Mouse (Mus musculus): Measurements from ENCODE around the gene Cep295. TPM values are rescaled to one million over a fixed set of nuclear protein-coding genes. Genes with fewer than 3 reads are reported as not detected.

The Cep295 gene
- polyA plus RNA-seq, 1 experiment, result 3.8 TPM

DNA sequence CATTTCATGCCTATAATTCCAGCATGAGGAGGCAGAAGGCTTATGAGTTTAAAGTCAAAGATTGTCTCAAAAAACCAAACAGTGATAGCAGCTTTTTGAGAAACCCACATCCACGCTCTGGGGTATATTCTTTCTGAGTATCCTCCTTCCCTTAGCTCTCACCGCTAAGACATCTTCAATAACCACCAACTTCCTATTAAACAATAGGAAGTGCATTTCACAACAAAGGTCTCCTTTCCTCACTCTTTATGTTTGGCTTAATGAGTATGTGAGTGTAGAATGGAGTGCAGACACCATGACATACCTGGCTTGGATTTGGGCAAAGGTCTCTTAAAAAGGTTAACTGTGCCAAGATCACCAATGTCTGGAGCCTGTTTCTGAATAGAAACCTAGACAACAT is 83.6 kb downstream of the Cep295 start:
- Histone ChIP-seq H3K4me1 (ENCODE audit: control insufficient read depth, insufficient read depth, insufficient read length) (peaks cover 2% of the 10 kb centered on the region; the same call in 1 of the 2 replicates), H3K36me3 (ENCODE audit: control insufficient read depth, insufficient read depth, low read length) (peaks cover 48% of the 10 kb centered on the region), H3K27me3 (ENCODE audit: control insufficient read depth, insufficient read depth, low read length) (no peaks in the 10 kb centered on the region), H3K4me3 (ENCODE audit: extremely low read depth, insufficient read depth, insufficient read length) (no peak overlapping the region), H3K27ac (ENCODE audit: insufficient read depth, low read length) (no peak overlapping the region)
- no peak for DNase-seq (ENCODE audit: low read depth in 1 of 2, low spot score in 2 of 2)
- TF ChIP-seq CTCF (IDR thresholded peaks at IDR 0.05; ENCODE audit: extremely low read depth, insufficient read depth, insufficient read length, insufficient replicate concordance) (no peak), POLR2A (IDR thresholded peaks at IDR 0.05; ENCODE audit: low read depth, low read length) (no peak)
- 85% methylated on average over 2 of the region's 2 CpGs for WGBS

Other genes starting within 250 kb of the Cep295 start
- not detected in 2 replicates for gene Hephl1, start 245.7 kb downstream of the Cep295 start, polyA plus RNA-seq (2012; rRNA removed)
- 0.39 and 0.54 TPM in 2 replicates for gene Vstm5, start 118.7 kb downstream of the Cep295 start, polyA plus RNA-seq (2012; rRNA removed)
- 21.2 and 32.5 TPM in 2 replicates for gene Med17, start 77.9 kb downstream of the Cep295 start, polyA plus RNA-seq (2012; rRNA removed)
- 9.7 and 12.4 TPM in 2 replicates for gene Taf1d, start 51.6 kb downstream of the Cep295 start, polyA plus RNA-seq (2012; rRNA removed)
- gene 4931406C07Rik, start 51.3 kb downstream of the Cep295 start, polyA plus RNA-seq (2012; rRNA removed), result 2.5 and 3.1 TPM in 2 replicates
- gene Smco4, start 135.6 kb upstream of the Cep295 start, polyA plus RNA-seq (2012; rRNA removed), result 7.0 and 8.0 TPM in 2 replicates